Mouse (Mus musculus) stomach, postnatal 0 days (tissue): Measurements from ENCODE around the gene Ppm1g.

Source experiments
- CTCF ChIP-seq: IDR thresholded peaks from 2 replicates; pipeline ENCODE4 v1.5.1; 2016; ENCODE audit warnings: antibody characterized with exemption, low read depth, mild to moderate bottlenecking, moderate library complexity
- EP300 ChIP-seq: optimal IDR thresholded peaks from 2 replicates; pipeline ENCODE3; 2016; ENCODE audit warnings: antibody characterized with exemption

DNA sequence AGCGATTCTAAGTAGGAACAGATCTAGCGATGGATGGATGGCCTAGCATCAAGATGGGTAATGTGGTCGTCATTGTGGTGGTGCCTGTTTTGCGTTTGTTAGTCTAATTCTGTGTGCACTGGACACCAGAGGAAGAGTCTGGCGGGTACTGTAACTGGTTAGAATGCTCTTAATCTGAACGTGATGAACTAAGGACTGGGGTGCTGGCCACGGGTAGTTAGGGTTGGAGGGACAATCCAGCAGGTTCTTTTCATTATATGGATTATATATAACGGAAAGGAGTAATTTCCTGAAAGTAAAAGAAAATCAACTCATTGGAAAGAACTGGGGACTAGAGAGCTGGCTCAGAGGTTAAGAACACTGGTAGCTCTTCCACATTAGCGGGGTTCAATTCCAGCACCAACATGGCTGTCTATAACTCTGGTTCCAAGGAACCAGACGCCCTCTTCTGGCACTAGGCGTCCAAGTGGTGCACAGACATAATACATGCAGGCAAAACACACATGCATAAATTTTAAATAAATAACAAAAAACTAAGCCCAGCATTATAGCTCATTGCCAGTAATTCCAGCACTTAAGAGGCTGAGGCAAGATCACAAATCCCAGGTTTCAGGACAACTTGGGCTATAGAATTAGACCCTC lies 938 bp upstream of the Ppm1g start:
- TF ChIP-seq CTCF (peak; percentile 71), EP300 (no peak)
